Mouse (Mus musculus) adrenal gland, adult 18-20 months (tissue): Measurements from ENCODE around the gene Cenpm. TPM values are rescaled to one million over a fixed set of nuclear protein-coding genes. Genes with fewer than 3 reads are reported as not detected.

ENCODE experiments used
- DNase-seq, 2 experiments: peaks; one replicate each; pipeline ENCODE4 v3.0.0; 2021 to 2022; ENCODE audit warnings: low spot score in 2 of 2
- microRNA-seq, 2 experiments: library from miRNA; unstranded; fragments of <30 nt; microRNA quantifications; one replicate each; pipeline ENCODE4 v1.2.0; 2021; ENCODE audit warnings: borderline number of aligned reads in 2 of 2
- total RNA-seq, 2 experiments: library from RNA; stranded (reverse); gene quantifications; 1 replicate in 1 of 2; 2 replicates in 1 of 2; pipeline ENCODE4 v1.2.3; 2021

The Cenpm gene
- total RNA-seq, 2 experiments from 2014 or later, result 2.4 to 2.5 TPM

- DNase-seq, result no peak
These were observed 47.2 kb downstream of the Cenpm start for GRCm38 (mm10) chr15:82197246-82197750.

GRCm38 (mm10) chr15:82196300-82196699 lies 48.2 kb downstream of the Cenpm start:
- no peak for DNase-seq

DNA sequence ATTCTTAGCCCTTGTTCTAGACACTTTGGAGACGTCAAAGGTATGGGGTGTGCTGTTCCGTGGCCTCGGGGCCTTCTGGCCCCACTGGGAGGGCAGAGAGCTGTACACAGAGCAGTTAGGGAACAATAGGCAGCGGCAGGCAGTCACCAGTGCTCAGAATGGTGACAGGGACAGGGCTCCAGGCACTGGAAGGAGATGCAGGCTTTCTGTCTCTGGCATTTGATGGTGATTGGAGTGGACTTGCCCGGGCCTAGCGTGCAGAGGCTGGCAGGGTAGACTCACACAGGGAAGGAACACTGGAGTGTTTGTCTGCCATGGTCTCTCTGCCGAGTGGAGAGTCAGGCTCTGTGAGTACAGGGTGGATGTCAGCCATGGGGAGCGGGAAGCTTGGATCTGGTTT lies 51.9 kb downstream of the Cenpm start:
- DNase-seq, result no peak

GRCm38 (mm10) chr15:82188481-82189240 lies 55.9 kb downstream of the Cenpm start:
- DNase-seq, result no peak

GRCm38 (mm10) chr15:82187924-82188323 lies 56.6 kb downstream of the Cenpm start:
- no peak for DNase-seq

GRCm38 (mm10) chr15:82187401-82187800 lies 57.1 kb downstream of the Cenpm start:
- DNase-seq, result no peak

- no peak for DNase-seq
These were observed 57.6 kb downstream of the Cenpm start for GRCm38 (mm10) chr15:82186931-82187330.

DNA sequence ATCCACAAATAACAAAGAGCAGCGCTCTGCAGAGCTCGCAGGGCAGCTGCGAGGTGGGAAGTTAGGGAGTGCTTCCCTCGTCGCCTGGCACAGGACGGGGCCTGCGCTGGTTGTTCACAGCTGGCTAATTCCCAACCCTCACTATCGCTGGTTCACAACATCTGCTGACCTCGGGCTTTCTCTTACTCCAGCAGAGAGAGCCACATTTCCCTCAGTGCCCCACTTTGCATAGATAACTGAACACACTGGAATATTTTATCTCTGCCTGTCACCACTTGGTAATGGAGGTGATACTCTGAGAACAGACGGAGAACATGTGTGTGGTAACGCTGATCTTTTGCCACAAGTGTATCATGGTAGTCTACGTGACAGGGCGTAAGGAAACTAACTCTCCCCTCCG lies 58.4 kb downstream of the Cenpm start:
- no peak for DNase-seq

DNA sequence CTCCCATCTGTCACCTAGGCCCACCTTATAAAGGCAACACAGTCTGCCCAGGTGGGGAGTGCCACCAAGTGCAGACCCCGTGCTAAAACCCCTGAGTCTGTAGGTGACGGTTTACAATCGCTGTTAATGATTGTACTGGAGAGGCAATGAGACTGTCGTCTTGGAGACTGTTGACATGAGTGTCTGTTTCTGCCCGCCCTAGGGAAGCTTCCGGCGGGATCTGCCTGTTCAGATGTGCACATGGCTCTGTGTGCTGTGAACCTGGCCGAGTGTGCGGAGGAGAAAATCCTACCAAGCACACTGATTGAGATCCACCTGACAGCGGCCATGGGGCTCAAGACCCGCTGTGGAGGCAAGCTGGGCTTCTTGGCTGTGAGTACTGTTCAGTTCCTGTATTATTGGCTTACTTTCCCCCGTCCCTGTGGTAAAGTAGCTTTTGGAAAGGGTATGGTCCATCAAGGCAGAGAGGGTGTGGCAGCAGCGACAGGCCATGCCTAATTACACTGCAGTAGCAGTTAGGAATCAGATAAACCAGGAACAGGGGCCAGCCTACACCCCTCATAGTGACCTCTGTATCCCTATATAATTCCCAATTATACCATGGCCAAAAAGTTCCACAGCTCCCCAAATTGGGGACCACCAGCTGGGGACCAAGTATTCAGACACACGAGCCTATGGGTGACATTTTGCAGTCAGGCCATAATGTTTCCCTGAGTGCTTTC lies 59.3 kb downstream of the Cenpm start:
- DNase-seq, result no peak

GRCm38 (mm10) chr15:82184656-82185055 lies 59.9 kb downstream of the Cenpm start:
- no peak for DNase-seq

- no peak for DNase-seq
These were observed 60.4 kb downstream of the Cenpm start for GRCm38 (mm10) chr15:82184183-82184582.

Small RNAs within 50 kb of the gene (microRNA-seq; reads per million reads assigned to microRNA genes)
- gene Mir33, result 31.2 to 39.8 reads per million in 2 experiments

Other genes starting within 250 kb of the Cenpm start
- 100 to 1,000 TPM in 1 of 2 experiments, 10 to 100 TPM in 1; 52.7 to 123 TPM for gene Desi1, start 210.9 kb downstream of the Cenpm start, total RNA-seq
- 10 to 100 TPM; 80.5 to 99.1 TPM for gene Snu13, start 197.2 kb downstream of the Cenpm start, total RNA-seq
- gene 4930407I10Rik, start 185.6 kb downstream of the Cenpm start, total RNA-seq, result not detected
- 1 to 10 TPM in 1 of 2 experiments, under 1 TPM in 1; 0.58 to 4.1 TPM for gene Mei1, start 174.8 kb downstream of the Cenpm start, total RNA-seq
- 1 to 10 TPM; 6.7 to 8.9 TPM for gene Ccdc134, start 116.8 kb downstream of the Cenpm start, total RNA-seq
- gene Srebf2, start 97.6 kb downstream of the Cenpm start, total RNA-seq, result 100 to 1,000 TPM in 1 of 2 experiments, 10 to 100 TPM in 1; 79.3 to 109 TPM
- gene Shisa8, start 31.9 kb downstream of the Cenpm start, total RNA-seq, result under 1 TPM; 0.13 to 0.27 TPM
- gene Tnfrsf13c, start 20.4 kb downstream of the Cenpm start, total RNA-seq, result under 1 TPM; 0.16 to 0.17 TPM
- gene 1500009C09Rik, start 7.6 kb upstream of the Cenpm start, total RNA-seq, result under 1 TPM; 0.33 to 0.90 TPM
- gene Sept3, start 30.1 kb upstream of the Cenpm start, total RNA-seq, result 1 to 10 TPM; 3.4 to 3.8 TPM
- gene Wbp2nl, start 54.2 kb upstream of the Cenpm start, total RNA-seq, result not detected
- gene Naga, start 94.2 kb upstream of the Cenpm start, total RNA-seq, result 10 to 100 TPM; 46.1 to 67.0 TPM
- gene Pheta2, start 94.2 kb upstream of the Cenpm start, total RNA-seq, result 1 to 10 TPM in 1 of 2 experiments, under 1 TPM in 1; 0.46 to 1.1 TPM
- 100 to 1,000 TPM; 173 to 178 TPM for gene Smdt1, start 94.2 kb upstream of the Cenpm start, total RNA-seq
- gene Ndufa6, start 109.6 kb upstream of the Cenpm start, total RNA-seq, result 100 to 1,000 TPM; 512 to 543 TPM
- 10 to 100 TPM; 47.7 to 48.8 TPM for gene Cyp2d22, start 135.5 kb upstream of the Cenpm start, total RNA-seq
- gene Cyp2d11, start 149.3 kb upstream of the Cenpm start, total RNA-seq, result under 1 TPM in 1 of 2 experiments, not detected in 1; 0.63 TPM
- not detected for gene Cyp2d10, start 162.4 kb upstream of the Cenpm start, total RNA-seq
- gene Cyp2d9, start 188.7 kb upstream of the Cenpm start, total RNA-seq, result not detected